Mouse (Mus musculus): ENCODE measurements around the gene Trir.
A peak's percentile ranks its signal among the peaks of the same experiment; 100 is the strongest.

Trir gene

DNA sequence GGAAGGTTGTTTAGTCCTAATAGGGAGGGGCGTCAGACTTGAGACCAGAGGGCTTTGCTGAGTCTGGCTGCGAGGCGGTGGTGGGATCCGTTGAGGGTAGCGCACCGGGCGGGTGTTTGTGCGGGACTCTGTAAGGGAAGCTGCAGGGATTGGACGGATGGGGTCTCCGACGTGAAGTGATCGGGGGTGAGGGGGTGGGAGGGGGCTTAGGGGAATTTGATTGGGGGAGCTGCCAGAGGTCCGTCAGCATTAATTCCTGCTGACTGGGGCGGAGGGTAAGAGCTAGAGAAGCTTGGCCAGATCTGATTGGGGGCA lies 10.7 kb downstream of the Trir start:
- DNase-seq, result no peak

DNA sequence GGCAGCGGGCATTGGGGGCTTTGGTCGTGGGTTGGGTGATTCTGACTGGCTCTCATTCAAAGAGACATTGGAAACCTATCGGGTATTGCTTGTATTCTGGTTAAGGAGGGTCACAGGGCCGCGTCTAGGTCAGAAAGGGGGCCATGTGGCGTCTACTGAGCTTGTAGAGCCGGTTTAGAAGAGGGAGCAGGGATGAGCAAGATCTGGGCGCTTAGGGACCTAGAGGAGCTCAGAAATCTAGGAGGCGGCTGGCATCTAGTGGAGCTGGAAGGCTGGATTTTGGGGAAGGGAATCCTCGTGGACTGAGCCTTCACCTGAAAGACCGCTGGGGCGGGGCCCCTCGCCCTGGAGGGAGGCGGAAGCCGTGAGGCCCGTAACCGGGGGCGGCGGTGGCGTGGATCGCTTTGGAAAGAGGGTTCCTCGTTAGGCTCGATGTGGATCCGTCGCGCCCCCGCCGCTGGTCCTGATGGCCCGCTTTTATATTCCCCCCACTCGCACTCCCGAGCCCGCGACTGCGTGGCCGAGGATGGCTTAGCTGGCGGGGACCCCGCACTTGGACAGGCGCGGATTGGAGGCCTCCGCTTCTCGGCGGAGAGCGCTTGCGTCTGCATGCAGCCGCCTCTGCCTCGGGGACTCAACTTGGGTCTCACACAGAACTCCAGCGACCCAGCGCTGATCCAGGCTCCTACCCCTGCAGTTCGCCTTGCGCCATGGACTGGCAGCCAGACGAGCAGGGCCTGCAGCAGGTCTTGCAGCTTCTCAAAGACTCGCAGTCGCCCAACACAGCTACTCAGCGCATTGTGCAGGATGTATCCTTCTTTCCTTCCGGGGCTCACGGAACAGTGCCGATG lies 11.3 kb downstream of the Trir start:
- peak; percentile 39 for DNase-seq

DNA sequence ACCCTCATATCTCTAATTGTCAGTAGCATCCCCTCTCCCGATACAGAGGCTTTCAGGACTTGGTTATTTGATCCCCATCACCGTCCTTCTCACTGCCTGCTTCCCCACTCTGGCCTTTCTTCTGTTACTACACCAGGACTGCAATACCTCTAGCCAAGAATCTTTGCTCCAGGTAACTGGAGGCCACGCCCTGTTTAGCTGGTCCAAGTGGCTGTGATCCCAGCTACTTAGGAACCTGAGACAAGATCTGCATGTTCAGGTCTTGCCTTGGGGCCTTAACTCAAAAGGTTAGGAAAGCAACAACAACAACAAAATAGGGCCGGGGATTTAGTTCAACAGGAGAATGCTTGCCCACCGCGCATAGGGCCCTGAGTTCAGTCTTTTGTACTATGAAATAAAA lies 17.0 kb downstream of the Trir start:
- no peak for DNase-seq

DNA sequence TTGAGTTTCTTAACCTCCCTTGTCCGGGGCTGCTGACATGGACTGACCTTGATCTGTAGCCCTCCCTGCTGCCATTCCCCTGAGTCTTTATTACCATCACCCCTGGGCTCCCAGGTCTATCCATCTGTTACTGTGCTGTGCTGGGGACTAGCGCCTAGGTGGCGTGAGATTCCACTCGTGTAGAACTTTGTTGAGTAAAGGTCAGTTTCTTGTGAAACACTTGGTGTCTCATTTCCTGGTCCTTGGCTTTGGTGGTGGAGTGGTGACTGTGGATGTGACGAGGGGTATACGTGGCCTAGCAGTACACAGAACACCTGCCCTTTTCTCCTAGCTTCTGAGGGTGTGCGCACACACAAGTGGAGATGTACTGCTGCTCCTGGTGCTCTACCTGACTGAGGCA lies 30.7 kb downstream of the Trir start:
- no peak for DNase-seq

DNA sequence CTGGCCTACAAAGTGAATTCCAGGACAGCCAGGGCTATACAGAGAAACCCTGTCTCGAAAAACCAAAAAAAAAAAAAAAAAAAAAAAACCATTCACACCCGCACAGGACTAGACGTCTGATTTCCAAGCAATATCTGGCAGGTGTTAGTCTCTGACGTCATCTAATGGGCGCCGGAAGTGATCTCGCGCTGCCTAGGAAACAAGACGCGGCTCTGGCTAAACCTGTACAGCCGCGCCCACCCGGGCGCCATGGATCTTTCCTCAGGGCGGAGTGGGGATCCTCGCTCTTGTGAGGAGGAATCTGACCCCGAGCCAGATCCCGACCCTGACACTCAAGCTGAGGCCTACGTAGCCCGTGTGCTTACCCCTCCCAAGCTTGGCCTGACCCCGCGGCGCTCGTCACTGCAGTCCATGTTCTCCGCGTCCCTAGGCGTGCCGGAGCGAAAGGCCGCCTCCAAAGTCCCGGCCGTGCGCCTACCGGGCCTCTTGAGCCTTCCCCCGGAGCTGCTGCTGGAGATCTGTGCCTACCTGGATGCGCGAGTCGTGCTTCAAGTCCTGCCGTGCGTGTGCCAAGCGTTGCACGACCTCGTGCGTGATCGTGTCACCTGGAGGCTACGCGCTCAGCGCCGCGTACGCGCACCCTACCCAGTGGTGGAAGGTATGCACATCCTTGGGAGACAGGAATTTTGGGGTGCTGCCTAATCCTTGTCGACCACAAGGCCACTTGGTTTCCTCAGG lies 33.4 kb downstream of the Trir start, which contains the start of gene Fbxw9:
Gene Fbxw9 (plus strand): TSS at position 177 of the 738 bp plus-strand sequence.
- DNase-seq, result peak; percentile 96

DNA sequence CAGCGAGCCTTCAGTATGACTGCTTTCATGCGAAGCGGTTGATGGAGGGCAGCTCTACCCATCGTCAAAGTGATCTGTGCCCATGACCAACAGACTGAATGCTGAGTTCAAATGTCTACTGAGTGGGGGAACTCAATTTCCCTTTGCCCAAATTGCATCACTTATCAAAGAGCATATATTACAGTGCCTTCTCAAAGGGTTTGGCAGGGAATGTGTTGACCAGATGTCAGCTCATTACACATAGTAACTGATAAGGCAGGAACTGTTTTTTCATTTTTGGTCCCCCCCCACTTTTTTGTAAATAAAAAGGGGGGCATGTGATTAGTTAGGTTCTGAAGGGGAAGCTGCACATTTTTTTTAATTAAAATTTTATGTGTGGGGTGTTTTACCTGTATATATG lies 36.0 kb downstream of the Trir start:
- no peak for DNase-seq

DNA sequence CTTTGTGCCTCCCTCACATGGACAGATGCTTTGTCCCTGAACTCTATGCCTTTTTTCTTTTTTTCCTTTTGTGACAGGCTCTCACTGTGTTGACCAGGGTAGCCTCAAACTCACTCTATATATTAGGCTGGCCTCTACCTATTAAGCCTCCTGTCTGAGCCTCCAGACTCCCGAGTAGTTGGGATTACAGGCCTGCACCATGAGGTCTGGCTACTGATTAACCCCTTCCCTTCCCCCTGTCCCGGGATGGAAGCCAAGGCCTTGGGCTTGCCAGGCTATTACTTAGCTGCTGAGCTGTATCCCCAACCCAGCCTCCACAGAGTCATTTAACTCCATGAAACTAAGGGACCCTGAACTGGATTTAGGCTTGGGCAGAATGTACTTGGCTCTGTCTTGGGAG lies 38.6 kb downstream of the Trir start:
- DNase-seq, result peak; percentile 96

DNA sequence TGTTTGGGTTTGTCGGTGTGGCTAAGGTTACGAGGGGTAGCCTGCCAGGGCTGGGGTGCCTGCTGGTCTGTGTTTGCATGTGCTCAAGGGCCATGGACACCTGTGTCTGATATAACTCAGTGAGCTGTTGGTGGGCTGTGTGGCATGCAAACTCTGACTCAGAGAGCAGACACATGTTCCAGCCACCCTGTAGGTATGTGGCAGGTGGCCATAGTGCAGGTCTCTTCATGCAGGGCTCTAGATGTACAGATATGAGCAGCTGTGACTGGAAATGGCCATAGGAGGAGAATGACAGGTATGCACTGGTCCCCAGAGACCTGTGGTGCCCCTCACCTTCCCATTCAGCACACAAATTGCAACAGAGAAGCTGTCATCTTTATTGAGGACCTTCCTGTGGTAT lies 40.5 kb downstream of the Trir start:
- DNase-seq, result no peak

DNA sequence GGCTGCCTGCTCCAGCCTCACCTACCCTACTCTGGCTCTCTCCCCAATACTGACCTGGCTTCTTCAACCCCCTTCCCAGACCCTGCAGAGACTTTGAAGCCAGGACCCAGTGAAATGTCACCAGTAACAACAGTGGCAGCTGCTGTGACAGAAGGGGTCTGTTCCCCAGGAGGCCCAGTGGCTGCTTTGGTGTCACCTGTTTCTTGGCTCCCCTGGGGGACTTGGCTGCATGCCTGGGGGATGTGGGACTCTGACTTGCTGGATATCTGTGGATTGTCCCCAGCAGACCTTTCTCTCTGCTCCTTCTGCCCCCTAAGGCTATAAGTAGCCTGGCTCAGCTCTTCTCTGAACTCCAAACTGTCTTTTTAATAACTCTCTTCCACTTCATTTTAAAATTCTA lies 41.4 kb downstream of the Trir start, which contains the start of gene Gm5741:
Gene Gm5741 (minus strand): TSS at position 1 of the 400 bp plus-strand sequence.
- no peak for DNase-seq

DNA sequence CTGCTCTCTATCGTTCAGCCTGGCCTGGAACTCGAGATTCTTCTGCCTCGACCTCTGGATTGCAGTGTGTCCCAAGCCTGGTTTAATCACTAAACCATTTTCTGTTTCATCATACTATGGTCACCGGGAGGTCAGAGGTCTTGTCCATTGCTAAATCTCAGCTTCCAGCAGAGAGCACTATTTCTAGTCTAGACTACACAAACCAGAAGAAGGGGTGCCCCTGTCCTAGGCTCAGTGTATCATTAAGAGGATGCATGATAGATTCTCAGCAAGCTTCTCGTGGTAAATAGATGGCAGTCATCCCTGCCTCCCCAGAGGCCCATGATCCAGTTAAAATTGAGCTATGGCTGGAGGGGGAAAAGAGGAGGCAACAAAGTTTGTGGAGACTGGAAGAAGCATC lies 44.4 kb downstream of the Trir start:
- peak; percentile 81 for DNase-seq

DNA sequence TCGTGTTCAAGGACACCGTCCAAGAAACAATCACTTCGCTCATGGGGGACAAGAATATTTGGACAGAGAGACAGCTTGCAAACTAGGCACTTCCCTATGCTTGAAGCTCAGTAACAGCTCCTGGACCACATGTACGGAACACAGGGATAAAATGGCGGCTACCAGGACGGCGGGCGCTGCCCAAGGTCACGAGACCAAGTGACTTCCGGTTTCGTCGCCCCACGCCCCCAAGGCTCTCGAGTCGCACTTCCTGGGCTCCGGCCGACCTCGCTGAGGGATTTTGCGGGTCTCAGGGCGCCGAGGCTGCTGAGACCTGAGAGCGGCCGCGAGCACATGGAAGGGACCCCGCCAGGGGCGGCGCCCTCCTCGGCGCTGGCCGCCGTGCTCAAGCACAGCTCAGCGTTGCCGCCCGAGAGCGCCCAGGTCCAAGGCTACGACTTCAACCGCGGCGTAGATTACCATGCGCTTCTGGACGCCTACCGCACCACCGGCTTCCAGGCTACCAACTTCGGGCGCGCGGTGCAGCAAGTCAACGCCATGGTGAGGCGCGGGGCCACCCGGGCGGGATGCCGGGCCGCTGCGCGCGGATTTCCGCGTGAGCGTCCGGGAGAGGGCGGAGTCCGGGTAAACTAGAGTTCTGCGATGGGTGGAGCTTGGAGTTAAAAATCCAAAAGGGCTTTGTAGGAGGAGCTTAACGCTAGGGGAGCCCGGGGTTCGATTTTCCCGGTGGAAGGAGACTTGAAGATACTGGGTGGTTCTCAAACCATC lies 45.1 kb downstream of the Trir start, which contains the start of gene Dhps:
Gene Dhps (plus strand): TSS at position 244 of the 768 bp plus-strand sequence.
- DNase-seq, result peak; percentile 94

DNA sequence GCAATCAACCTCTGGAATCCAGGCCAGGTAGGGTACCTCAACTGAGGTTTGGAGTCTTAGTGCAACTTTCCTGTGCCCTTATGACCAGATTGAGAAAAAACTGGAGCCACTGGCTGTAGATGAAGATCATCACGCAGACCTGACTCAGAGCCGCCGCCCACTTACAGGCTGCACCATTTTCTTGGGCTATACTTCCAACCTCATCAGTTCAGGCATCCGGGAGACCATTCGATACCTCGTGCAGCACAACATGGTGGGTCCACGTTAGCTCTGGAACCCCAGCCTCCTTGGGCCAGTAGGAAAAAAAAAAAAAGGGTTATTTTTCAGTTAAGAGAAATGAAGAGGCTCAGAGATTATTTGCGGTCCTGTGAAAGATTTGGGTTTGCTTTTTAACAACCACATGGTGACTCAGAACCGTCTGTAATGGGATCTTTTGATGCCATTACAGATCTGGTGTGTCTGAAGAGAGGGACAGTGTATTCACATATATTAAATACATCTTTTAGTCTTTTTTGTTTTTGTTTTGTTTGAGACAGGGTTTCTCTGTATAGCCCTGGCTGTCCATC lies 45.8 kb downstream of the Trir start:
- no peak for DNase-seq

DNA sequence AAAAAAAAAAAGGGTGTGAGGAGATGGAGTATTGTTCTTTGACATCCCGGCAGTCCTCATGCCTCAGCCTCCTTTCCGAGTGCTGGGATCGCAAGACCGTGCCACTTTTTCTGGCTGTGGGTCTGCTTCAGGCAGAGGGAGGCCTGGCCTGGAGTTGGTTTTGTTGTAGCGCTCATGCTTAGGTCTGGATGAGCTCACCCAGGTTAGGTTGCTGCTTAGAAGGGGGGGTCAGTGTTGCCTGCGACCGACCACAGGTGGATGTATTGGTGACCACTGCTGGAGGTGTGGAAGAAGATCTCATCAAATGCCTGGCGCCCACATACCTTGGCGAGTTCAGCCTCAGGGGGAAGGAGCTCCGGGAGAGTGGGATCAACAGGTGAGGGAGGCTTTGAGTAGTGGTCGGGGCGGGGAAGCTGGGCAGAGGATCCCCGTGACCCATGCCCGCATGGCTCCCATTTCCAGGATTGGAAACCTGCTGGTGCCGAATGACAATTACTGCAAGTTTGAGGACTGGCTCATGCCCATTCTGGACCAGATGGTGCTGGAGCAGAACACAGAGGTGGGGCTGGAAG lies 46.5 kb downstream of the Trir start:
- DNase-seq, result no peak

DNA sequence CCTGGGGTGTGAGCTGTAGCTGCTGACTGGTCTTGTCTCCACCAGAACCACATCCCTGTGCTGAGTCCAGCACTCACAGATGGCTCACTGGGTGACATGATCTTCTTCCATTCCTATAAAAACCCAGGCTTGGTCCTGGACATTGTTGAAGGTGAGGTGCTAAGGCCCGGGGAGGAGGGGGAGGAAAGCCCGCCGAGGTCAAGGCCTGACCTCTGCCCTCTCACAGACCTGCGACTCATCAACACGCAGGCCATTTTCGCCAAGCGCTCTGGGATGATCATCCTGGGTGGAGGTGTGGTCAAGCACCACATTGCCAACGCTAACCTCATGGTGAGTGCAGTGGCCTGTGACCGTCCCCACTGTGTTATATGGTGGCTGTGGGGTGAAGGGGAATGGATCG lies 47.5 kb downstream of the Trir start:
- no peak for DNase-seq

DNA sequence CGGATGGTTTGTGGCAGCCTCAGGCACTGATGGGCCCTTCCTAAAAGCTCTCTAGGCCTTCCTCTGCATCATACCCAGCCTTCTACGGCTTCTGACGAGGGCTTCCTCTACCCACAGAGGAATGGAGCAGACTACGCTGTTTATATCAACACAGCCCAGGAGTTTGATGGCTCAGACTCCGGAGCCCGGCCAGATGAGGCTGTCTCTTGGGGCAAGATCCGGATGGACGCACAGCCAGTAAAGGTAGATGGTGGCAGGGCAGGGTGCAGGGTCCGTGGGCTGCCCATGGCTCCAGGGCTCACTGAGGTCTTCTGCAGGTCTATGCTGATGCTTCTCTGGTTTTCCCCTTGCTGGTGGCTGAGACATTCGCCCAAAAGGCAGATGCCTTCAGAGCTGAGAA lies 48.0 kb downstream of the Trir start:
- no peak for DNase-seq

DNA sequence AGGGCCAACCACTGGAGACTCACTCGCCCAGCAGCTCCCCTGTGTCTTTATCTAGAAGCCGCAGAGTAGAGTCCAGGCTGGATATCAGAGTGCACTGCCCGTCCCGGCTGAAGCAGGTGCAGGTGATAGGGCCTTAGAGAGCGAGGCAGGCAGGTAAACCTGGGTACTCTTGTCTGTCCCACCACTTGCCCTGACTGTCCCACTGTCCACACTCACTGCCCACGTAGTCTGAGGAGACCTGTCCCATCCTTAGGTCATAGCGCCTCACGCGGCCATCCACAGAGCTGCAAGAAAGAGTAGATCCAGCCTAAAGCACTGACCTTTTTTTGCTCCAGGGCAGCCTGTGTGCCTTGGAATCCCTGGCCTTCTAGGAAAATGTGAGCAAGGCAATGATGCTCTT lies 49.4 kb downstream of the Trir start:
- DNase-seq, result peak; percentile 68

DNA sequence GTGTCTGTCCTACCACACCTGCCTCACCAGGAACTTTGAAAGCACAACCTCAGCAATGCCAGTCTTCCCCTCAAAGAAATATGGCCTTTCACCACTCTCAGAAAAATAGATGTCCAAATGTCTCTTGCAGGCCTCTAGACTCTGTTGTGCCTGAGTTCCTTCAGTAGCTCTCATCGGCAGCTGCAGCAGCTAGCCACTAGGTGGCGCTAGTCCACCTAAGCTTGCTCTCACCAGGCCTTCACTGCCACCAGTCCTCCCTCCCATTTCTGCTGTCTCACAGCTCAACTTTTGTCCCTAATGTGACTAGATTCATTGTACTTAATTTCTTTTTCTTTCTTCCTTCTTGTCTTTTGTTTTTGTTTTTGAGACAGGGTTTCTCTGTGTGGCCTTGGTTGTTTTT lies 50.4 kb downstream of the Trir start:
- peak; percentile 86 for DNase-seq

Data from kidney, adult 9 months (tissue).